Mouse (Mus musculus): ENCODE data around the gene Cbx2.

Gene Cbx2

GRCm38 (mm10) chr11:119058041-119058995 is 35.6 kb downstream of the Cbx2 start:
- DNase-seq (ENCODE audit: low spot score) = no peak

- DNase-seq (ENCODE audit: low spot score) = no peak
Measured at GRCm38 (mm10) chr11:119059256-119059655, 36.5 kb downstream of the Cbx2 start.

GRCm38 (mm10) chr11:119066841-119067240 is 44.1 kb downstream of the Cbx2 start:
- no peak for DNase-seq (ENCODE audit: low spot score)

- no peak for DNase-seq (ENCODE audit: low spot score)
Measured at GRCm38 (mm10) chr11:119072239-119072638, 49.5 kb downstream of the Cbx2 start.

GRCm38 (mm10) chr11:119072986-119073385 is 50.2 kb downstream of the Cbx2 start:
- no peak for DNase-seq (ENCODE audit: low spot score)

GRCm38 (mm10) chr11:119073876-119074433 is 51.2 kb downstream of the Cbx2 start:
- no peak for DNase-seq (ENCODE audit: low spot score)

GRCm38 (mm10) chr11:119075805-119076204 is 53.0 kb downstream of the Cbx2 start:
- DNase-seq (ENCODE audit: low spot score) = no peak

GRCm38 (mm10) chr11:119077755-119078154 is 55.0 kb downstream of the Cbx2 start:
- DNase-seq (ENCODE audit: low spot score) = no peak

- DNase-seq (ENCODE audit: low spot score) = peak; percentile 76
Measured at GRCm38 (mm10) chr11:119078691-119079444, 56.1 kb downstream of the Cbx2 start.

GRCm38 (mm10) chr11:119079445-119079837 is 56.7 kb downstream of the Cbx2 start:
- DNase-seq (ENCODE audit: low spot score) = no peak

GRCm38 (mm10) chr11:119080461-119081147 is 57.8 kb downstream of the Cbx2 start:
- no peak for DNase-seq (ENCODE audit: low spot score)

Data from MN1 (cell line).